ENCODE assay signal across 9 mouse cellular contexts in genomic region chr7:31156034-31156928, GRCm38 (mm10). TPM values are rescaled to one million over a fixed set of nuclear protein-coding genes. Genes with fewer than 3 reads are reported as not detected.
A peak's percentile ranks its signal among the peaks of the same experiment; 100 is the strongest.
DNase-seq lines count a peak whose midpoint lies in the region; ATAC-seq and TF ChIP-seq lines count a peak whose summit lies in the region.
"Had no signal": no experiment of that assay in that cellular context is flagged by ENCODE, and none has a peak within 500 bp of the region (broad histone marks: within the 10 kb centered on the region; RNA-seq: fewer than 3 reads in every experiment).

No protein-coding gene starts in this region.

- peak; percentile 38 to 67 for DNase-seq in adrenal gland, adult (ENCODE audit: inconsistent age in 2 of 2, low spot score in 1 of 2)
- DNase-seq in adrenal gland, adult 18-20 months (ENCODE audit: low spot score in 2 of 2) = no peak
- no peak for DNase-seq in testis, postnatal 10 days (ENCODE audit: low spot score)
- peak; percentile 62 for DNase-seq in lung, postnatal 10 days
- DNase-seq in thymus, postnatal 0 days (ENCODE audit: low spot score) = peak; percentile 81

- TF ChIP-seq CTCF in testis, adult 2 months (IDR thresholded peaks at IDR 0.05; ENCODE audit: control insufficient read depth, insufficient read depth, insufficient replicate concordance, low read depth, low read length) = no peak

- H3K27ac ChIP-seq in testis, adult 2 months (ENCODE audit: control insufficient read depth, insufficient read depth, low read depth, low read length) = peak overlapping the region; percentile 67
- no peak overlapping the region for H3K27ac ChIP-seq in kidney, embryonic 14.5 days (ENCODE audit: low read depth, low read length)
- H3K27ac ChIP-seq: hindbrain, embryonic 15.5 days had no signal

- no peaks in the 10 kb centered on the region for H3K27me3 ChIP-seq in testis, adult 2 months (ENCODE audit: control insufficient read depth, insufficient read depth, low read length)
- no peaks in the 10 kb centered on the region for H3K27me3 ChIP-seq in kidney, embryonic 14.5 days (ENCODE audit: control insufficient read depth, insufficient read depth, low read length)
- H3K27me3 ChIP-seq: hindbrain, embryonic 15.5 days had no signal

- peak; percentile 14 for ATAC-seq in kidney, embryonic 14.5 days (ENCODE audit: low FRiP score, low TSS enrichment)
- ATAC-seq in frontal cortex, adult (ENCODE audit: low TSS enrichment) = no peak

- H3K4me1 ChIP-seq in testis, adult 2 months (ENCODE audit: control insufficient read depth, insufficient read depth, low read length) = peaks cover 11% of the 10 kb centered on the region
- H3K4me1 ChIP-seq in kidney, embryonic 14.5 days (ENCODE audit: control insufficient read depth, insufficient read depth, low read length) = peaks cover 18% of the 10 kb centered on the region

- no peak overlapping the region for H3K4me3 ChIP-seq in testis, adult 2 months (ENCODE audit: control insufficient read depth, low read depth, low read length)
- no peak overlapping the region for H3K4me3 ChIP-seq in kidney, embryonic 14.5 days (ENCODE audit: low read length)
- H3K4me3 ChIP-seq: hindbrain, embryonic 15.5 days had no signal

- no peak overlapping the region for H3K4me2 ChIP-seq in kidney, embryonic 14.5 days (replicated peaks; ENCODE audit: low read depth, low read length)
- H3K4me2 ChIP-seq: hindbrain, embryonic 15.5 days had no signal

- no peaks in the 10 kb centered on the region for H3K9me3 ChIP-seq in kidney, embryonic 14.5 days (ENCODE audit: control insufficient read depth, low read length)
- H3K9me3 ChIP-seq: hindbrain, embryonic 15.5 days had no signal

- WGBS in kidney, embryonic 14.5 days = 27% methylated on average over 16 of the region's 19 CpGs

- no peaks in the 10 kb centered on the region for H3K36me3 ChIP-seq in testis, adult 2 months (ENCODE audit: control insufficient read depth, insufficient read depth, low read length)
- H3K36me3 ChIP-seq in kidney, embryonic 14.5 days (ENCODE audit: control insufficient read depth, insufficient read depth, low read length) = no peaks in the 10 kb centered on the region
- H3K36me3 ChIP-seq: hindbrain, embryonic 15.5 days had no signal

- no peak for TF ChIP-seq POLR2A in testis, adult 2 months (IDR thresholded peaks at IDR 0.05; ENCODE audit: control insufficient read depth, low read depth, low read length)

- H3K9ac ChIP-seq in kidney, embryonic 14.5 days (ENCODE audit: low read depth, low read length) = 0 out of 2 replicates have a peak overlapping the region, but pooled peaks have one; percentile 23
- H3K9ac ChIP-seq: hindbrain, embryonic 15.5 days had no signal

RNA-seq across cellular contexts. Expression of gene Gramd1a, which starts 0.6 kb away (rescaled TPM):
- 10 to 100 TPM; 41.9 to 51.7 TPM for total RNA-seq in adrenal gland, adult 18-20 months (2021)
- 35.1 and 35.3 TPM in 2 replicates for polyA plus RNA-seq in testis, adult 2 months (2012; rRNA removed)
- 50.3 and 61.9 TPM in 2 replicates for polyA plus RNA-seq in kidney, embryonic 14.5 days (2014; fragmentation: Nextera tagmentation; extraction: Ambion mirVana)
- 76.8 and 79.0 TPM in 2 replicates for polyA plus RNA-seq in thymus, postnatal 0 days (2015; fragmentation: Nextera tagmentation; extraction: Ambion mirVana)

RNA-seq across cellular contexts. Expression of gene Scn1b, which starts 29.5 kb away (rescaled TPM):
- total RNA-seq in adrenal gland, adult 18-20 months (2021) = 10 to 100 TPM; 13.5 to 24.9 TPM
- 1.4 and 1.8 TPM in 2 replicates for polyA plus RNA-seq in testis, adult 2 months (2012; rRNA removed)
- polyA plus RNA-seq in kidney, embryonic 14.5 days (2014; fragmentation: Nextera tagmentation; extraction: Ambion mirVana) = 1.0 and 1.6 TPM in 2 replicates
- 2.8 and 2.9 TPM in 2 replicates for polyA plus RNA-seq in thymus, postnatal 0 days (2015; fragmentation: Nextera tagmentation; extraction: Ambion mirVana)

RNA-seq across cellular contexts. Expression of gene Hpn, which starts 41.2 kb away (rescaled TPM):
- 1 to 10 TPM; 1.2 to 1.4 TPM for total RNA-seq in adrenal gland, adult 18-20 months (2021)
- 0.73 and 2.1 TPM in 2 replicates for polyA plus RNA-seq in testis, adult 2 months (2012; rRNA removed)
- polyA plus RNA-seq in kidney, embryonic 14.5 days (2014; fragmentation: Nextera tagmentation; extraction: Ambion mirVana) = 26.4 and 27.5 TPM in 2 replicates
- polyA plus RNA-seq in thymus, postnatal 0 days (2015; fragmentation: Nextera tagmentation; extraction: Ambion mirVana) = 2.0 and 2.6 TPM in 2 replicates

Comparison
In these comparisons a context has a peak if more than half of its experiments do, and no peak if none do; other contexts are left out.
1. DNase-seq: peak in adrenal gland, adult (2 of 2), lung, postnatal 10 days (single experiment) and thymus, postnatal 0 days (single experiment); none in adrenal gland, adult 18-20 months (0 of 2) and testis, postnatal 10 days (single experiment).